In the genomic region with DNA sequence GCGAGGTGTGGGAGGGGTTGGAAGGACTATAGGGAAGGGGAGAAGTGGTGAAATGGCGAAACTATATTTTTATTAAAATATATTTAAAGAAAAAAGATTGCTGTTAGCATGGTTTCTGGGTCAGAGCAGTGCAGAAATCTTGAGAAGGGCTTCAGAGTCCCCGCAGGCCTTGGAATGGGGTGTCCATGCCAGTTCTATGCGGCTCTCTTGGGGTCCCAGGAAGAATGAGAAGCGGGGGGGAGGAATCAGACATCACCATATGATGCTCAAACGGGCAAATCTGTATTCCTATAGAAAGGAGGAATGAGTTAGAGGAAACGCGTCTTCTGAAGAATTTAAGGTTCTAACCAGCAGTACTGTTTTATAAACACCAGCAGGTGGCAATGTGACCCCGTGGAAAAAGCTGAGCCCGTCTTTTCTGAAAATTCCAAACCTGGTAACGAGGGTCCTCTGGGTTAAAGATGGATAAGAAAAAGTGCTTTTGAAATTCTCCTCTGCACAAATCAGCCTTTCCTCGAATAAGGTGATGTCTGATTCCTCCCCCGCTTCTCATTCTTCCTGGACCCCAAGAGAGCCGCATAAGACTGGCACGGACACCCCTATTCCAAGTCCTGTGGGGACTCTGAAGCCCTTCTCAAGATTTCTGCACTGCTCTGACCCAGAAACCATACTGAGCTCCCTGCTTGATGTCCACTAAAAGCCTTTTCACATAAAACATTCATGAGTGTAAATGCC, we compare ENCODE assay signal across 9 mouse cellular contexts. TPM values are rescaled to one million over a fixed set of nuclear protein-coding genes. Genes with fewer than 3 reads are reported as not detected.
DNase-seq lines count a peak whose midpoint lies in the region; ATAC-seq and TF ChIP-seq lines count a peak whose summit lies in the region.
"Had no signal": no experiment of that assay in that cellular context is flagged by ENCODE, and none has a peak within 500 bp of the region (broad histone marks: within the 10 kb centered on the region; RNA-seq: fewer than 3 reads in every experiment).

No protein-coding gene starts in this region.

- WGBS in lung, embryonic 14.5 days = 28% methylated on average over 15 of the region's 15 CpGs
- 32% methylated on average over 15 of the region's 15 CpGs for WGBS in heart, embryonic 14.5 days
- WGBS in neural tube, embryonic 15.5 days = 25% methylated on average over 15 of the region's 15 CpGs

- no peaks in the 10 kb centered on the region for H3K9me3 ChIP-seq in lung, embryonic 14.5 days (ENCODE audit: low read depth, low read length)
- H3K9me3 ChIP-seq in heart, embryonic 14.5 days (ENCODE audit: control insufficient read depth, low read length) = no peaks in the 10 kb centered on the region
- H3K9me3 ChIP-seq in neural tube, embryonic 15.5 days (replicated peaks) = no peaks in the 10 kb centered on the region
- H3K9me3 ChIP-seq: lung, embryonic 15.5 days had no signal

- no peak overlapping the region for H3K9ac ChIP-seq in lung, embryonic 14.5 days
- no peak overlapping the region for H3K9ac ChIP-seq in heart, embryonic 14.5 days (ENCODE audit: low read length)
- H3K9ac ChIP-seq in neural tube, embryonic 15.5 days (replicated peaks) = 0 out of 2 replicates have a peak overlapping the region, but pooled peaks have one; percentile 34
- H3K9ac ChIP-seq: lung, embryonic 15.5 days had no signal

- no peaks in the 10 kb centered on the region for H3K36me3 ChIP-seq in lung, embryonic 14.5 days (ENCODE audit: insufficient read depth)
- no peaks in the 10 kb centered on the region for H3K36me3 ChIP-seq in heart, embryonic 14.5 days (ENCODE audit: control insufficient read depth, insufficient read depth, low read length)
- H3K36me3 ChIP-seq in neural tube, embryonic 15.5 days = no peaks in the 10 kb centered on the region
- H3K36me3 ChIP-seq: lung, embryonic 15.5 days had no signal

- no peak overlapping the region for H3K27ac ChIP-seq in lung, embryonic 14.5 days (ENCODE audit: low read depth)
- no peak overlapping the region for H3K27ac ChIP-seq in heart, embryonic 14.5 days (replicated peaks in 1 of 2; ENCODE audit: control insufficient read depth in 1 of 2, insufficient read depth in 1 of 2, low read depth in 2 of 2, low read length in 2 of 2)
- H3K27ac ChIP-seq in neural tube, embryonic 15.5 days (replicated peaks) = peak overlapping the region; percentile 72
- H3K27ac ChIP-seq: lung, embryonic 15.5 days had no signal

- TF ChIP-seq CTCF in lung, embryonic 14.5 days (IDR thresholded peaks at IDR 0.05; ENCODE audit: low read depth) = peak; percentile 60

- no peak overlapping the region for H3K4me2 ChIP-seq in lung, embryonic 14.5 days
- peak overlapping the region; percentile 13; the same call in 1 of the 2 replicates for H3K4me2 ChIP-seq in heart, embryonic 14.5 days (ENCODE audit: low read length)
- H3K4me2 ChIP-seq in neural tube, embryonic 15.5 days = peak overlapping the region; percentile 56
- H3K4me2 ChIP-seq: lung, embryonic 15.5 days had no signal

- no peaks in the 10 kb centered on the region for H3K27me3 ChIP-seq in lung, embryonic 14.5 days (ENCODE audit: insufficient read depth, low read length)
- H3K27me3 ChIP-seq in heart, embryonic 14.5 days (ENCODE audit: control insufficient read depth, insufficient read depth, low read length) = no peaks in the 10 kb centered on the region
- H3K27me3 ChIP-seq in neural tube, embryonic 15.5 days (replicated peaks) = no peaks in the 10 kb centered on the region
- H3K27me3 ChIP-seq: lung, embryonic 15.5 days had no signal

- H3K4me3 ChIP-seq in lung, embryonic 14.5 days (ENCODE audit: low read depth, low read length) = no peak overlapping the region
- H3K4me3 ChIP-seq in heart, embryonic 14.5 days (ENCODE audit: control insufficient read depth in 1 of 2, insufficient read depth in 1 of 2, low read depth in 1 of 2, low read length in 2 of 2) = no peak overlapping the region
- peak overlapping the region; percentile 28 for H3K4me3 ChIP-seq in neural tube, embryonic 15.5 days (replicated peaks)
- H3K4me3 ChIP-seq: lung, embryonic 15.5 days had no signal

- ATAC-seq in lung, embryonic 14.5 days (ENCODE audit: insufficient read depth) = no peak
- ATAC-seq in heart, embryonic 14.5 days (ENCODE audit: insufficient number of reproducible peaks, insufficient read depth, low FRiP score, low read depth) = no peak
- ATAC-seq in neural tube, embryonic 15.5 days (ENCODE audit: low FRiP score) = peak; percentile 87

- no peaks in the 10 kb centered on the region for H3K4me1 ChIP-seq in lung, embryonic 14.5 days (ENCODE audit: insufficient read depth)
- H3K4me1 ChIP-seq in heart, embryonic 14.5 days (ENCODE audit: control insufficient read depth in 2 of 2, insufficient read depth in 2 of 2, low read length in 2 of 2) = no peaks in the 10 kb centered on the region
- peaks cover 16% of the 10 kb centered on the region for H3K4me1 ChIP-seq in neural tube, embryonic 15.5 days
- H3K4me1 ChIP-seq: lung, embryonic 15.5 days had no signal

- DNase-seq in lung, embryonic 14.5 days = peak; percentile 76
- DNase-seq in lung, postnatal 36 days = no peak
- DNase-seq in cerebellum, postnatal 36 days = peak; percentile 13 to 39
- peak; percentile 62 to 75 for DNase-seq in left cerebral cortex, adult 18-20 months (ENCODE audit: low spot score in 2 of 2)
- no peak for DNase-seq in gastrocnemius, postnatal 4 days (ENCODE audit: low spot score in 2 of 2)
- DNase-seq in urinary bladder, adult 18-20 months (ENCODE audit: low spot score in 2 of 2) = no peak

RNA-seq across cellular contexts. Expression of a gene that starts 45.8 kb away (rescaled TPM):
- 8.2 and 10.4 TPM in 2 replicates for polyA plus RNA-seq in lung, embryonic 14.5 days (2014; fragmentation: Nextera tagmentation; extraction: Ambion mirVana)
- polyA plus RNA-seq in heart, embryonic 14.5 days (2014; fragmentation: Nextera tagmentation; extraction: Ambion mirVana) = 8.5 and 11.9 TPM in 2 replicates
- total RNA-seq in left cerebral cortex, adult 18-20 months (2021) = 10 to 100 TPM; 74.9 to 91.7 TPM
- polyA plus RNA-seq in neural tube, embryonic 15.5 days (2015; fragmentation: Nextera tagmentation; extraction: Ambion mirVana) = 7.2 and 8.3 TPM in 2 replicates
- 1 to 10 TPM; 6.9 to 7.4 TPM for total RNA-seq in gastrocnemius, postnatal 4 days (2021)

Comparison
In these comparisons a context has a peak if more than half of its experiments do, and no peak if none do; other contexts are left out.
1. DNase-seq: peak in lung, embryonic 14.5 days (single experiment), cerebellum, postnatal 36 days (2 of 2) and left cerebral cortex, adult 18-20 months (2 of 2); none in lung, postnatal 36 days (single experiment), gastrocnemius, postnatal 4 days (0 of 2) and urinary bladder, adult 18-20 months (0 of 2).